Mouse (Mus musculus): Measurements from ENCODE around the gene Mapk8ip1. TPM values are rescaled to one million over a fixed set of nuclear protein-coding genes. Genes with fewer than 3 reads are reported as not detected.
A peak's percentile ranks its signal among the peaks of the same experiment; 100 is the strongest.

Mapk8ip1 gene
- polyA plus RNA-seq, 1 experiment from 2014 or later: 34.9 TPM

- Histone ChIP-seq H3K4me1 (peaks cover 57% of the 10 kb centered on the region), H3K36me3 (peaks cover 32% of the 10 kb centered on the region), H3K27ac (peak overlapping the region; percentile 97), H3K4me3 (replicated peaks) (peak overlapping the region; percentile 60), H3K9ac (peak overlapping the region; percentile 74), H3K9me3 (replicated peaks) (no peaks in the 10 kb centered on the region), H3K4me2 (peak overlapping the region; percentile 83), H3K27me3 (peaks cover 21% of the 10 kb centered on the region)
- WGBS: under 1% methylated on average over 29 of the region's 29 CpGs
- ATAC-seq (replicated peaks; ENCODE audit: low FRiP score): peak; percentile 91
Observed at GRCm38 (mm10) chr2:92375099-92375623, 25.9 kb downstream of the Mapk8ip1 start.

GRCm38 (mm10) chr2:92374514-92374913 lies 26.5 kb downstream of the Mapk8ip1 start, which contains the start of the genes Pex16 and Large2:
TSS of gene Pex16 (plus strand) at chr2:92374676.
TSS of gene Large2 (minus strand) at chr2:92374869.
- Histone ChIP-seq H3K27me3 (peaks cover 28% of the 10 kb centered on the region), H3K4me2 (peak within 1 kb of the TSS; percentile 83), H3K9me3 (replicated peaks) (no peaks in the 10 kb centered on the region), H3K27ac (peak within 1 kb of the TSS; percentile 97), H3K4me3 (replicated peaks) (peak within 1 kb of the TSS; percentile 60), H3K36me3 (peaks cover 26% of the 10 kb centered on the region), H3K4me1 (peaks cover 64% of the 10 kb centered on the region), H3K9ac (peak within 1 kb of the TSS; percentile 74)
- ATAC-seq (replicated peaks; ENCODE audit: low FRiP score): no peak
- 2% methylated on average over 16 of the region's 16 CpGs for WGBS

DNA sequence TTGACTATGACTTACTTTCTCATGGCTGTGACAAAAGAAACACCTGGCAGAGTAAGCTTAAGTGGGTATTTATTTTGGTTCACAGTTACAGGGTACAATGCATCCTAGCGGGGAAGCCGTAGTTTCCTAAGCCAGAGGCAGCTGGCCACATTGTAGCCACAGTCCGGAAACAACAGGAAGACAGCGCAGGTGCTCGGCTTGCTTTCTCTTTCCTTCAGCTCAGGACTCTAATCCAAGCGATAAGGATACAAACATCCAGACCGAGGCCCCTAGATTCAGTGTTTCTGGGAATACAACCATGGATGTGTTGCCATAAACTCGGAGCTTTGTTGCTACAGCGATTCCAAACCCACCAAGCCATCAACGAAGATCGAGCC lies 27.6 kb downstream of the Mapk8ip1 start:
- ATAC-seq (replicated peaks; ENCODE audit: low FRiP score): no peak
- H3K27ac ChIP-seq: peak overlapping the region; percentile 97
- H3K9ac ChIP-seq: no peak overlapping the region
- H3K4me3 ChIP-seq (replicated peaks): no peak overlapping the region
- peaks cover 32% of the 10 kb centered on the region for H3K27me3 ChIP-seq
- H3K4me1 ChIP-seq: peaks cover 74% of the 10 kb centered on the region
- peak overlapping the region; percentile 83; the same call in 1 of the 2 replicates for H3K4me2 ChIP-seq
- H3K9me3 ChIP-seq (replicated peaks): no peaks in the 10 kb centered on the region
- 75% methylated on average over 11 of the region's 11 CpGs for WGBS
- H3K36me3 ChIP-seq: peaks cover 15% of the 10 kb centered on the region

GRCm38 (mm10) chr2:92372767-92373436 lies 28.2 kb downstream of the Mapk8ip1 start:
- no peak for ATAC-seq (replicated peaks; ENCODE audit: low FRiP score)

GRCm38 (mm10) chr2:92371971-92372690 lies 28.9 kb downstream of the Mapk8ip1 start:
- 0 out of 2 replicates have a peak overlapping the region, but pooled peaks have one; percentile 56 for H3K4me3 ChIP-seq (replicated peaks)
- 28% methylated on average over 10 of the region's 10 CpGs for WGBS
- H3K9ac ChIP-seq: 0 out of 2 replicates have a peak overlapping the region, but pooled peaks have one; percentile 19

More at GRCm38 (mm10) chr2:92372767-92373436, 28.2 kb downstream of the Mapk8ip1 start:
- peak overlapping the region; percentile 97 for H3K27ac ChIP-seq
- H3K27me3 ChIP-seq: peaks cover 32% of the 10 kb centered on the region
- peaks cover 74% of the 10 kb centered on the region for H3K4me1 ChIP-seq
- H3K4me2 ChIP-seq: peak overlapping the region; percentile 75
- 39% methylated on average over 9 of the region's 9 CpGs for WGBS
- no peaks in the 10 kb centered on the region for H3K9me3 ChIP-seq (replicated peaks)
- peaks cover 10% of the 10 kb centered on the region for H3K36me3 ChIP-seq
- no peak overlapping the region for H3K4me3 ChIP-seq (replicated peaks)
- 0 out of 2 replicates have a peak overlapping the region, but pooled peaks have one; percentile 19 for H3K9ac ChIP-seq

GRCm38 (mm10) chr2:92370821-92371805 lies 29.9 kb downstream of the Mapk8ip1 start:
- WGBS: 2% methylated on average over 45 of the region's 45 CpGs
- no peaks in the 10 kb centered on the region for H3K9me3 ChIP-seq (replicated peaks)
- peaks cover 6% of the 10 kb centered on the region for H3K36me3 ChIP-seq
- peak overlapping the region; percentile 56 for H3K4me3 ChIP-seq (replicated peaks)
- peaks cover 74% of the 10 kb centered on the region for H3K4me1 ChIP-seq
- peaks cover 32% of the 10 kb centered on the region for H3K27me3 ChIP-seq
- peak overlapping the region; percentile 97 for H3K27ac ChIP-seq
- H3K9ac ChIP-seq: peak overlapping the region; percentile 49
- ATAC-seq (replicated peaks; ENCODE audit: low FRiP score): peak; percentile 71
- H3K4me2 ChIP-seq: peak overlapping the region; percentile 75

More at GRCm38 (mm10) chr2:92371971-92372690, 28.9 kb downstream of the Mapk8ip1 start:
- ATAC-seq (replicated peaks; ENCODE audit: low FRiP score): no peak
- peaks cover 2% of the 10 kb centered on the region for H3K36me3 ChIP-seq
- H3K4me1 ChIP-seq: peaks cover 80% of the 10 kb centered on the region
- peak overlapping the region; percentile 75 for H3K4me2 ChIP-seq
- peaks cover 32% of the 10 kb centered on the region for H3K27me3 ChIP-seq
- H3K27ac ChIP-seq: peak overlapping the region; percentile 97
- no peaks in the 10 kb centered on the region for H3K9me3 ChIP-seq (replicated peaks)

- Histone ChIP-seq H3K4me3 (replicated peaks) (peak overlapping the region; percentile 56), H3K27ac (peak overlapping the region; percentile 97), H3K4me1 (peaks cover 69% of the 10 kb centered on the region), H3K27me3 (peaks cover 32% of the 10 kb centered on the region), H3K36me3 (peaks cover 13% of the 10 kb centered on the region), H3K4me2 (peak overlapping the region; percentile 75), H3K9me3 (replicated peaks) (no peaks in the 10 kb centered on the region), H3K9ac (peak overlapping the region; percentile 49)
- ATAC-seq (replicated peaks; ENCODE audit: low FRiP score): no peak
- 12% methylated on average over 18 of the region's 19 CpGs for WGBS
Observed at GRCm38 (mm10) chr2:92370375-92370774, 30.7 kb downstream of the Mapk8ip1 start.

DNA sequence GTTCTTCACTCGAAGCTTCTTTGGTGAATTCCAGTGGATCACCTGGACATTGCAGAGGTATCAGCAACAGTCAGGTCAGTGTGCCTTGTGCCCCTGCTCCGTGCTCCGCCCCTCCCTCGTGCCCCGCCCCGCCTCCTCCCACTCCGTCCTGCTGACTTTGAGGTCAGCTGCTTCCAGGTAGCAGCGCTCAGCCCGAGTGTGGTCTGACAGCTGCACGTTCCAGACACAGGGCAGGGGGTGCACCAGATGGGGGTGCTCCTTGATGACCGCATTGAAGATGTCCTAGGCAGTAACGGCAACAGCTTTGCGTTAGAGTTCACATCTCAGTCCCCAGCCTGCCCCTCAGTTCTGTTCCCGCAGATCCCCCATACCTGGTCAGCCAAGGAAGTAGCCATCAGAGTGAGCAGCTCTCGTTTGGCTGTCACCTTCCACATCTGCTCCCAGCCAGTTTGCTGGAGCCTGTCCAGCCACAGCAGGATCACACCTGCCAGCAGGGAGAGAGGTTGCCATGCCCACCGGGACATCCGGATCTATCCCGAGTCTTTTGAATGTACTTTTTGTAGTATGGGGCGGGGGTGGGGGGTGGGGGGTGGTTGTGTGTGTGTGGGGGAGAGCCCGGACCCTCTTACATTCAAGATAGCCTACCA lies 33.6 kb downstream of the Mapk8ip1 start:
- H3K4me3 ChIP-seq (replicated peaks): no peak overlapping the region
- peaks cover 31% of the 10 kb centered on the region for H3K27me3 ChIP-seq
- 28% methylated on average over 20 of the region's 20 CpGs for WGBS
- peaks cover 34% of the 10 kb centered on the region for H3K36me3 ChIP-seq
- no peaks in the 10 kb centered on the region for H3K9me3 ChIP-seq (replicated peaks)
- H3K27ac ChIP-seq: 0 out of 2 replicates have a peak overlapping the region, but pooled peaks have one; percentile 25
- ATAC-seq (replicated peaks; ENCODE audit: low FRiP score): no peak
- peaks cover 47% of the 10 kb centered on the region for H3K4me1 ChIP-seq
- H3K9ac ChIP-seq: no peak overlapping the region
- H3K4me2 ChIP-seq: 0 out of 2 replicates have a peak overlapping the region, but pooled peaks have one; percentile 1

GRCm38 (mm10) chr2:92365568-92365967 lies 35.5 kb downstream of the Mapk8ip1 start:
- no peak overlapping the region for H3K27ac ChIP-seq
- ATAC-seq (replicated peaks; ENCODE audit: low FRiP score): no peak
- no peak overlapping the region for H3K4me2 ChIP-seq
- no peak overlapping the region for H3K4me3 ChIP-seq (replicated peaks)
- H3K27me3 ChIP-seq: peaks cover 15% of the 10 kb centered on the region; the same call in 1 of the 2 replicates
- no peak overlapping the region for H3K9ac ChIP-seq
- H3K36me3 ChIP-seq: peaks cover 43% of the 10 kb centered on the region
- H3K9me3 ChIP-seq (replicated peaks): no peaks in the 10 kb centered on the region
- peaks cover 33% of the 10 kb centered on the region for H3K4me1 ChIP-seq
- 92% methylated on average over 10 of the region's 10 CpGs for WGBS

- Histone ChIP-seq H3K4me1 (peaks cover 25% of the 10 kb centered on the region), H3K9ac (no peak overlapping the region), H3K4me3 (replicated peaks) (no peak overlapping the region), H3K4me2 (no peak overlapping the region), H3K36me3 (peaks cover 58% of the 10 kb centered on the region), H3K27ac (no peak overlapping the region), H3K9me3 (replicated peaks) (no peaks in the 10 kb centered on the region), H3K27me3 (peaks cover under 1% of the 10 kb centered on the region; the same call in 1 of the 2 replicates)
- no peak for ATAC-seq (replicated peaks; ENCODE audit: low FRiP score)
- 86% methylated on average over 4 of the region's 4 CpGs for WGBS
Observed at GRCm38 (mm10) chr2:92364086-92364485, 37.0 kb downstream of the Mapk8ip1 start.
